Mouse (Mus musculus): Measurements from ENCODE around the gene Stn1.
"Not testable (repeated sequence)": the region's sequence is repeated elsewhere in the genome, so short reads cannot be mapped to it uniquely, and the experiment has no call there.

The Stn1 gene

DNA sequence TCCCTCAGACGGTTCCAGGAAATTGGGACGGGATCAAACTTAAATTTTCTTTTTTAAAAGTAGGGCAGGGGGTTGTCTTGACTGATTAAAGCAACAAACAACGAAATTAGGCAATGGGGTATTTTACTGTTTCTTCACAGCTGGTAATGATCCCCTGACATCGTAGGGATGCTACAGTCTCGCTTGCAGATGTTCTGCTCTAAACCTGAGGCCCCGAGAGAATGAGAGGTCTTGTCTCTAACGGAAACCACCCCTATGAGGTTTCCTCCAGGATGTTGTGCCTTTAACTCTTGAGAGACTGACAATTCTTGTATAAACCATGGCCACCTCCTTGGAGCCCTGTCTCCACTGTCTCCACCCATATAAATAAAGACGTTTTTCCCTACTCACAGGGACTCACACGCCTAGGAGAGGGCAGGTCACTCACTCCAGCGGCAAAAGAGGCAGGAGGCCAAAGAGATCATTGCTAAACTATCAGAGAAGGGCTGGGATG is at the start of gene Stn1:
Gene Stn1 (minus strand): TSS at position 208 of the 493 bp plus-strand sequence.
- peak; percentile 24 to 36 for DNase-seq

DNA sequence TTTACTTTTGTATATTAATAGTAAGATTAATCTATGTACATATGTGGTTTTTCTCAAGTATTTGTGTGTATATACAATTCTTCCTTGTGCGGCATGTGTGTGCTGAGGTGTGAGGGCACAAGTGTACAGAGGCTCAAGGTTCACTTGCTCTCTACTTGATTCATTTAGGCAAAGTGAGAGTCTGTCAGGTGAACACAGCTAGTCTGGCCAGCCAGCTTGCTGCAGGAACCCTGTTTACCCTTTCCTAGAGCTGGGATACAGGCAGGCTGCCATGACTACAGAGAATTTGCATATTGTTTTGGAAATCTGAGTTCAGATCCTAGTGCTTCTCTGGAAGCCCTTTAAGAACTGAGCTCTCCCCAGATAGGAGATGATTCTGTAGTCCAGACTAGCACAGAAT is 49.7 kb upstream of the Stn1 start:
- no peak for DNase-seq

DNA sequence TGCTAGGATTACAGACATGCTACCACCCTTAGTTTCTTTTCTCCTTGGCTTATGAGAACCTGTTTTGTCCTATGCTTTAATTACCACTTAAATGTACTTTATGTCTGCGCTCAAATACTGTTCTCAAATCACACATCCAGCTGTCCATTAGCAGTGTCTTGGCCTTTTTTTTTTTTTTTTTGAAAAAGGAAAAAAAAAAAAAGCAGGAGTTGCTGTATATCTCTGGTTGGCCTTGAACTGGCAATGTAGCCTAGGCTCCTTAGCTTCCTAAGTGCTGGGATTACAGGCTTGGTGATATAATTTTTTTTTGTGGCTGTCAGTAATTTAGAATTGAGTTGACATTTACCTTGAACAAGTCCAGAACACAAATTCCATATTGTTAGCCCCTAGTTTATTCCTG is 48.5 kb upstream of the Stn1 start:
- no peak for DNase-seq

DNA sequence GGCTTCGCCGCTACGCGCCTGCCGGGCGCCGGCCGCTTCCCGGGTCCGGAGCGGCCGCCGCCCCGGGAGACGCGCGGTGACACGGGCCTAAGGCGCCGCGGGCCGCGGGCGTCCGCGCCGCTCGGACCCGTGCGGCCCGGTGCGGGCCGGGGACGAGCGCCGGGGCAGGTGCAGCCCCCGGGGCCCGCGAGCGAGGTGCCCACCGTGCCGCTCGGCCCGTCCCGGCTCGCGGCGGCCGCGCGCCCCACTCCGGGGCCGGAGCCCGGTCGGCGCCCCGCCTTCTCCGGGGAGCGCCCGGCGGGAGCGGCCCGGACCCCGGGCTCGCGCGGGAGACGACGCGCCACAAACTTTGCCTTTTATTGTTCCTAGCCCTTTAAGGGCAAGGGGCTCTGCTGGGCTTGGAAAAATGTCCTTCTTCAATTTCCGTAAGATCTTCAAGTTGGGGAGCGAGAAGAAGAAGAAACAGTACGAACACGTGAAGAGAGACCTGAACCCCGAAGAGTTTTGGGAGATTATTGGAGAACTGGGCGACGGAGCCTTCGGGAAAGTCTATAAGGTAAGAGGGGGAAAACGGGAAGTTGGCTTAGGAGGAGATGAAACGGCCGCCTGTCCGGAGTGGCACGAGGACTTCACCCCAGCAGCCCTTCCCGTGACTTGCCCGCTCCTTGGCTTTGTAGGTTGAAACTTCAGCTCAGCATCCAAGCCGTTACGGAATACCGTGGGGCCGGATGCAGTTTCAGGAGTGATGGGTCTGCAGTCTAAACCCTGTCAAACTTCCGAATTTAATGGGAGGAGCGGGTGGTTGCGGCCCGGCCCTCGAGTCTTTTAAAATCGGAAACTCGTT is 42.7 kb upstream of the Stn1 start:
- peak; percentile 25 to 42 for DNase-seq

DNA sequence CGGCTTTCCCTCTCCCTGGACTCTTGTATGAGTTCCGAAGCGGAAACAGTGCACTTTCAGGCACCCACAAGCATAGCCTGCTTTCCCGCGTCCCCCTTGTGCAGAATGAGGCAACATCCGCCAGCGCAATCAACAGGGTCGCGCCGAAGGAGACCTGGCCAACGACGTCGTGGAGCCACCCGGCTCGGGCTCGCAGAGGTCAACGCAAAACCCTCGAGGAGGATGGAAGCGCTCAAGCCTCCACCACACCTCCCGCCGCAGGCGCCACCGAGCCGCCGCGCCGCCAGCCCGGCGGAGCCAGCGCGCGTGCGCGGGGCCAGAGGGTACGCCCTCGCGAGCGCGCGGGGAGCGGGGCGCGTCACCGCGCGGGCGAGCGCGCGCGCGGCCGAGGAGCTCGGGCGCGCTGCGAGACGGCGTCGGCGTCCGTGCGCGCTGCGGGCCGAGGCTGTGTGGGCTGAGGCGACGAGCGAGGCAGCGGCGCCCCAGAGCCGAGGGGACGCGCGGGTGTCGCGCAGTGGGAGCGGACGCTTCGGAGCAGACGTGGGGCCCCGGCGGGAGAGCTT is 42.0 kb upstream of the Stn1 start, which contains the start of gene Slk:
Gene Slk (plus strand): TSS at position 454 of the 563 bp plus-strand sequence.
- peak; percentile 83 to 86 for DNase-seq

DNA sequence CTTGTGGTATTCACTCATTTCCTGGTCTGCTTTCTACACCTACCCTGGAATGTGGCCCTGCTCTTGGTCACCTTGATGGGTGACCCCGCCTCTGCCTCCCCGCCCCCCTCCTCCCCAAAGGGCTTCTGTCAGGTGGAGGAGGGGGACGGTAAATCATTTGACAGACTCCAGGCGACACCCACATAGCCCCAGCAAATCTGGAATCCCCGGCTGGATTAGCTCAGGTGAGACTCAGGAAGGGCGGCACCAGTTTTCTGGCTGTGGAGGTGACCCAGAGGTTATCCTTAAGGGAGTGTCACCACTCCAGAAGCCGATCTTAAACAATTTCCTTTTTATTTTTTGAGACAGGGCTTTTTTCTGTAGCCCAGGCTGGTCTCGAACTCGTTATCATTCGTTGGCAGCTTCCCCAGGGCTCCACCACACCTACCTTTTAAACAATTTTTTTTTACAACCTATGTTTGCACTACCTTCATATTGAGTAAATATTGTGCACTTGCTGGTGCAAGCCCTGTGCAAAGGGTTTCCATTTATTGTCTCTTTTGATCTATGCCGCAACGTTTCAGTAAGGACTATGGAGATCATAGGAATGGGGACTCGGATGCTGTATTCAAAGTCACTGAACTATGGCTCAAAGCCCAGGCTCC is 41.4 kb upstream of the Stn1 start:
- peak in 1 of 2 experiments; percentile 31 for DNase-seq

DNA sequence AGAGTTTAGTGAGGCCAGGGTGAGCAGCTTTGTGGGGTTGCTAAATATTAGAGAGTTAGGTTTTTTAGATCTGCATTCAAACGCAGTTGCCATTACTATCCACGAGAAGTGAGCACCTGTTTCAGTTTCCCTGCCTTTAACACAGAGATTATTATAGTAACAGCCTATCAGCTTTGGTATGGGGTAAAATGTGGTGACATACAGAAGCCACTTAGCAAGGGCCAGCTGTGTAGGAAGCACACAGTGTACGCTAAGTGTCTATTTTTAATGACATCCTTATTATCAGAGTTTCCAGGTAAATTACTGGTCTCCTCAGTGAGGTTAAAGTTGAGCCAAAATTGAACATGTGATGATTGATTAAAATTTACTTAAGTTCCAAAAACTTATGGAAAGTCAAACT is 36.4 kb upstream of the Stn1 start:
- DNase-seq = no peak

DNA sequence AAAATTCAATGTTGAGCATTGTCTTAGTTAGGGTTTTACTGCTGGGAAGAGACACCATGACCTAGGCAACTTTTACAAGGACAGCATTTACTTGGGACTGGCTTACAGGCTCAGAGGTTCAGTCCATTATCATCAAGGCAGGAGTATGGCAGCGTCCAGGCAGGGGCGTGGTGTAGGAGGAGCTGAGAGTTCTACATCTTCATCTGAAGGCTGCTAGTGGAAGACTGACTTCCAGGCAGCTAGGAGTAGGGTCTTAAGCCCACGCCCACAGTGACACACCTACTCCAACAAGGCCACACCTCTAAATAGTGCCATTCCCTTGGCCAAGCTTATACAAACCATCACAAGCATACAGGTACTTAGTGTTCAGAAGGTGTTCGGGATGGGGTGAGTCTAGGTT is 34.7 kb upstream of the Stn1 start:
- DNase-seq = not testable (repeated sequence)

DNA sequence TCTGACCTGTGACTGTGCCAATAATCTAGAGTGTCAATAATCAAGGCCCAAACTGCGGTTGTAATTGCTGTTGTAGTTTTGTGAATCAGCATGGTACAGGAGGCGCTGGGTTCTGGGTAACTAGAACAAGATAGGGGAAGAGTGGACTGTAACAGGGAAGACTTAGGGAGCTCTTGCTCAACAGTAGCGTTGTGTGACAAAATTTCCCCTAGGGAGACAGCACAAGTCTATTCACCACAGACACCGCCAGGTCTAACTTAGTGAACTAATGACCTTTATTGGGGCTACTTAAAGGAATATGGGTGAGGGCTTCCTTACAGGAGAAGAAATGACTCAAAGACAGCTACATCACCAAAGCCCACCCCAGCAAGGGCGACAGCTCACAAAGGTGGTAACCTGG is 32.7 kb upstream of the Stn1 start:
- DNase-seq = no peak

DNA sequence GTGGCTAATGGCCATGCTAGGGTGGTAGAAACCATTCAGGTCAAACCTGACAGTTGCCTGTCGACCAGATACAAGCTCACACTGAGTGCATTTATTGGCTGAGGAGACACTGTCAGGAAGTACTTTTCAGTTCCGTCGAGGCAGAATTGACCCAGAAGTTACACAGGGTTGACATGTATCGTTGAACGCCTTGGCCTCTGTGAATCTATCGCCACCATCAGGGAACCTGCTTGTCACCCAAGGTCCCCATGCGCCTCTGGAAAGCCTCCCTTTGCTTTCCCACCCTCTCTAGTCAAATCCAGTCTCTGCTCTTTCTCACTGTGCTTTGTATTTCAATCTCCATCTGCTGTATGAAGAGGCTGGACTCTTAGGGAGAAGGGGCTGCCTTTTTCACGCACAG is 28.7 kb upstream of the Stn1 start:
- no peak for DNase-seq

DNA sequence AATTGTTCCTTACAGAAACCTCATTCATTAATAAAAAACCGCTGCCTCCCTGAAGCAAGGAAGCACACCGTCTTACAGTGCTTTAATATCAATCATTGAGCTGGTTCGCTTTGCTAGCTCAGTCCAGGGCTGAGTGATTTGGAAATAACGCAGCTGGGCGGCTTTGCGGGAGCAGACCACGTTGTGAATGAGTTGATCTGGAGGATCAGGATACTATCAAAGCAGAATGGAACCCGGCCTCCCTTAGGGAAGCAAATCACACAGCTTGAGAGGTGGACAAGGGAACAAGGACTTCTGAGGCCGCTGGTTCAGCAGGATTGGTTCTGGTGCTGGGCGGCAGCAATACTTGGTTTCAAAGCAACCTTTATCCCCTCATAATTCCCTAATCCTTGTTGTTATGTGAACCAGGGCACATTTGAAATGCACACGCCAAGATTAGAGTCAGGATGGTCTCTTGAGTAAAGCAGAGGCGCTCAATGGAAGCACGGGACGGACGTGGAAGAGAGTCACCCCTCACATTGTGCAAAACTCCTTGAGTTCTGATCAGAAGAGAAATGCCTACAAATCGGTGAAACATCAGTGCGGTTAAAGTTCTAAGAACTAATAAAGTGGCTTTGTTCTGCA is 27.8 kb upstream of the Stn1 start:
- DNase-seq = no peak

DNA sequence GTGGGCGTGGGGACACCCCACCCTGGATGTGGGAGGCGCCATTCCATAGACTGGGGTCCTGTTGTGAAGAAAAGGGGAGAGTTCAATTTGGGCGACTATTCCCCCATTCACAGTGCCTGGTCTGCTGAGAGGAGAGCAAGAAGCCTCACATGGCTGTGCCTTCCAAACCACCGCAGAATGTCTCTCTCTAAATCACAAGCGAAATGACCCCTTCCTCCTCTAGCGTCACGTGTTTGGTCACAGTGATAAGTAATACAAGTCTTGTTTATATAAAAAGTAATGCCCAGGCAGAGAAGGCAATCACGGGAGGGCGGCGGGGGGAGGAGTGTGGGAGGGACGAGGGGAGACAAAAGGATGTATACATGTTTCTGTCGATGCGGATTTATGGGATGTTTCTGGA is 26.4 kb upstream of the Stn1 start:
- DNase-seq = no peak

DNA sequence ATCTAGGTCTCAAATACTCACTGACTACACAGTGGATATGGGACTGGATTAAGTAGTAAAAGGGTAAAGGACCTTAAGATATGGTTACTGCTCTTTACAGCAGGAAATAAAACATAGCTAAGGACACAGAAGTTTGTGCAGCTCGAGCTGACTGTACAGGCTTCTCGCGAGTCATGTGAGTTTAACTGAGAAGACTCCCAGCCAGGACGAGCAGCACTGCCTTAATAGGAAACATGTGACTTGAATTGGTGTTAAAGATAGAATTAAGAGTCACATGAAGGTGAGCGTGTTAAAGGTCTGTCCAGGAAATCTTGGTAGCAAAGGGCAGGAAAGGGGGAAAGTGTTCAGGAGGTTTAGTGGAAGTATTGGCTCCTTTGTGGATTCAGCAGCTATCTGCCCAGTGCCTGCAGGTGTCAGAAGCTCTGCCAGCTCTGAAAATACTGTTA is 24.7 kb upstream of the Stn1 start:
- DNase-seq = no peak

DNA sequence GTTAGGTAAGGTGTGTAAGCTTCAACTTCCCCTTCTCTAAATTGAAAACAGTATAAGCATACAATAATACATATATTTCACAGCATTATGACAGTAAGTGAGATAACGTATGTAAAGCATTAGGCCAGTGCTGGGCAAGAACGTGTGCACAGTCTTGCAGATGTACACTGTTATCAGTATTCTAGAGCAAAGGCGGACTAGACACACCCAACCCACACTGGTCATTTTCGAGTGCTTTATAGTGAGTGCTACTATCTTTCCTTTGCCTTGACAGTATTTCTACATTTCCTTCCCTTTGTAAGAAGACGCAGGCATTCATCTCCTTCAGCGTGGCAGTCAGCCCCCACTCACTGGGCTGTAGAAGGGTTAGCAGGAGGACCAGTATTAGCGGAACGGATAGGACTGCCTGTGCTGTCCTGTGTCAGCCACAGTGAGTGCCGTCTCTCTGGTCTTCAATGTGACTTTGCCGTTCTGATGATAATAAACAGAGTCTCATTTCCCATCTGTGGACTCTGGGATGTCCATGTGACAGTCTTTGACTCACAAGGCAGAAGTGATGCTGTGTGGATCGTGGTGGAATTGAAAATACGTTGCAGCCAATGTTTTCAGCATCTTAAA is 23.3 kb upstream of the Stn1 start:
- DNase-seq = no peak

DNA sequence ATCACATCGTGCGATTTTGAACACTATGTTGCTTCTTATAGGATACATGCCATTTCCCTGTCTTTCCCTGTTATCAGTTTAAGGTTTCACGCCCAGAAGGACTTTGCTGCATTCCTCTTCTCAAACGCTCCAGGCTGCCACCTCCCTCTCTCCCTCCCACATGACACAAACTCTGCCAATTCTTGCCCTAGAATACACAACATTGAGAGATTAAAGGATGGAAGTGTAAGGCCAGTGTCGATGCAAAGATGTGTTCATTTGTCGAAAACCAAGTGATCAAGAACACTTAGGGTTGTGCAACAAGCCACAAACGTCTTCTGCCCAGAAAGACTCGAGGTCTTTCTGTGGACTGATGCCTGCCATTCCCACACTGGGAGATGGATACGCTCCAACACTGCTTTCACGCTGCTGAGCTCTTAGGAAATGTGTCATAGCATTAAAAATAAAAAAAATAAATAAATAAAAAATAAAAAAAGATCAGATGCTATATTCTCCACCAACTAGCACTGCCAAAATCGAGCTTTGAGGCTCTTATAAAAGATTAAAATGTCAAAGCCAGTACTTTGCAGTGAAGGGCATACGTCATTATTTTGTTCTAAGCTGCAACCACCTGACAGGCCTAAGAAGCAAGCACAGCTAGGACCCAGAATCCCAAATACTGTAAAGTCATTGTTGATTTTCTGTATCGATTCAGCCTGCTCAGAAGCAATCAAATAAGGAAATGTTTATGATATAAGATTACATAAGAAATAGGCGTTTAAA is 22.6 kb upstream of the Stn1 start:
- no peak for DNase-seq

DNA sequence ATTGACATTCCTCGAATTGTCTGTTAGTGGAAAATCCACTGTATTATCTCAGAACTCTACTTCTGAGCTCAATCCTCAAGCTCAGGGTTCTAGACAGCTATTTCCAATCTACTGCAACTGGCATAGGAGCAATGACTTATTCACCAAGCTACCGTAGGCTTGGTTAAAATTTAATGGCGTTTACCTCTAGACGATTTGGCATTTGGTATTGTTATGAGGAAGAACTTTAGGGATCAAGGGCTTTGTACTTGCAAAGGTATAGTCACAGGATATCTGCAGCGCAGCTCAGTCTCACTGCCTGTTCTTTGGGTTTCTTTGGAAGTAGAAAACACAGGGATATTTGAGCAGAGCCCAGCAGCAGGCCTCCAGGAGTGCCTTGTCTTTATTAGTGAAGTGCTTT is 21.8 kb upstream of the Stn1 start:
- no peak for DNase-seq

DNA sequence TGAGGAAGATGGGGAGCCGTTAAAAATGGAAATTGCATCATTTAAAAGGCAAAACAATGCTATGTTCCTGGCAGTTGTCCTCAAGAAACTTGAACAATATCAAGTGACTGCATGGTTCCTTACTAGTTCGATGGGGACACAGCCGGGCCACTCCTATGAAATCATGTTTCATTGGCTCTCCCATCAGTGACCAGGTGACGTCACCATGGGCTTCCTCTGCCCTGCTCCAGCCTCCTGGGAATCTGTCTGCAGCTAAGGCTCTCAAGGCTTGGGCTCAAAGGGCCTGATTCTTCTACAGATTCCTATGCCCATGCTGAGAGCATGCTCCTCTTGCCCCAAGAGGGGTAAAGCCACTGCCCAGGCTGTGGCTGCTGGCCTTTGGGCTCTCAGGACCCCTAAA is 12.3 kb upstream of the Stn1 start:
- DNase-seq = no peak

DNA sequence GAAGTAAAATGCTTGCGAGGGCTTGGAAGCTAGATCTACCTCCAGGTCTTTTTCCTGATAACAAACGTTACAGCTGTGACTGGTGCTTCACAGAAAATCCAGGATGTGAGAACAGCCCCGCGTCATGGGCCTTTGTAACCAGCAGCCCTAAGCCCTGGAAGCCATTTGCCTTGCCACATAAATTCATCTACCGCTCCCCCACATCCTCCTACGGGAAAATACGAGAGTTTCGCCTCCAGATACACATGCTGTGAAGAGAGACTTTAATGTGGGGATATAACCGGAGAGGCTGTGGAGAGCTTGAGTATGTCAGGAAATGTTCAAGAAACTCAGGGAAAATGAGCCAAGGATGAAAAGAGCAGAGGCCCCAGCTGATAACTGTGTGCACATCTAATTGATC is 11.9 kb upstream of the Stn1 start:
- no peak for DNase-seq

DNA sequence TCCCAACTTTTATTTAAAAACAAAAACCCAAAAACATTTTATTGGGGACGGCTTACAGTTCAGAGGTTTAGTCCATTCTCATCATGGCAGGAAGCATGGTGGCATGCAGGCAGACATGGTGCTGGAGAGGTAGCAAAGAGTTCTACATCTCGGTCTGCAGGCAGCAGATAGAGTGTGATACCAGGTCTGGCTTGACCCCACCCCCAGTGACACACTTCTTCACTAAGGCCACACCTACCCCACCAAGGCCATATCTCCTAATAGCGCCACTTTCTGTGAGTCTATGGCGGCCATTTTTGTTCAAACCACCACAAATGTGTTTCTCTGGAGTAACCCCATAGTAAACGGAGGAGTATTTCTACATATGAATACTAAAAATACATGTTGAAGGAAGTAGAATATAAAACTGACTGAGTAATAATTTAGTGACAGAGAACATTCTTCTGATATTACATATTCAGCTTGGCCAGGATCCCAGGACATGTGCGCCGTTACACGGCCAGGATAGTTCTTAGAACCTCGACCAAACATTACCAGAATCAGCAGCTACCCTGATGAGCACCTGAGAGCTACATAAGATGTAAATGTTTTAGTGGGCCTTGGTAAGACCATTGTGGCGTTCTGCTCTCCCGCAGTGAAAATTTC is 11.2 kb upstream of the Stn1 start:
- DNase-seq = no peak

DNA sequence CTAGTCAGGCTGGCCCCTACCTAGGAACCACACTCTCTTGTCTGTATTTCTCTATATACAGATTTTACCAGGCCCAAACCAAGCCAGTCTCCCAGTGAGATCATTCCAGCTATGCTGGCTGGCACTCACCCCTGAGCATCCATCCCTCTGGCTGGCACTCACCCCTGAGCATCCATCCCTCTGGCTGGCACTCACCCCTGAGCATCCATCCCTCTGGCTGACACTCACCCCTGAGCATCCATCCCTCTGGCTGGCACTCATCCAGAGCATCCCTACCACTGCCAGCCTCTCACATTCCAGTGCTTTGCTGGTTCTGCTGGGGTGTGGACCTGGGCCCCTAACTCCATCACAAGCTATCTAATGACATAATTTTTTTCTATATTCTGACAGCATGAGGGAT is 8.2 kb upstream of the Stn1 start:
- DNase-seq = no peak

DNA sequence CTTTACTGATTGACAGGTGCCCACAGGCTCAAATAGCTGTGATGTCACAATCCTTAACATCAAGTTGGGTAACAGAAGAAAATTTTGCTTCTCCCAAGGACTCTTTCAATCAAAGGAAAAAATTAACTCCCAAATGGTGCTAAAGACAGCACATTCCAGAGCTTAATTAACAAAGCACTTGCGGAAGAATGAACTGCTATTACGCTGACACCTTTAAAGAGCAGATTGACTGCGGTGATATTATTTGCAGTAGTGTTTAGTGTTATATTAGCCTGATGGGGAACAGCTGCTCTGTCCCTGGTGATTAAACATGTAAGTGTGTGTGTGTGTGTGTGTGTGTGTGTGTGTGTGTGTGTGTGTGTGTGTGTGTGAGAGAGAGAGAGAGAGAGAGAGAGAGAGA is 7.7 kb upstream of the Stn1 start:
- no peak for DNase-seq

DNA sequence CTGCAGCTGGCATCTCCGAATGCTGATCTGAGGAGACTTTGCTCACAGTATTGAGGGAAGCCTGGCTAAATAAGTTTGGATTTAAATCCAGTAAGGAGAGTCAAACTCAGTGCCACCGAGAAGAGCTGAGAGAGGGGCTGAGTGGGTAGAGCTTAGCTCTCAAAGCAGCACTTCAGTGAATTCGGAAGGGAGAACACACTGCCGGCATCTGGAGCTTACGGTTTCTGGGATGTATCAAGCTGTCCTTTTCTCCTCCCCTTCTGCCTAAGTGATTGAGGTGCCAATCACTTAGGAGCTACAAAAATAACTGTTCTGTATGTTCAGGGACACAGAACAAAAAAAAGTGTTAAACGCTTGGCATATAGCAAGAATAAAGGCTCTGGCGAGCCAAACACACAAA is 5.1 kb upstream of the Stn1 start:
- DNase-seq = no peak
